9 mouse cellular contexts compared by ENCODE assay signal in the genomic region with DNA sequence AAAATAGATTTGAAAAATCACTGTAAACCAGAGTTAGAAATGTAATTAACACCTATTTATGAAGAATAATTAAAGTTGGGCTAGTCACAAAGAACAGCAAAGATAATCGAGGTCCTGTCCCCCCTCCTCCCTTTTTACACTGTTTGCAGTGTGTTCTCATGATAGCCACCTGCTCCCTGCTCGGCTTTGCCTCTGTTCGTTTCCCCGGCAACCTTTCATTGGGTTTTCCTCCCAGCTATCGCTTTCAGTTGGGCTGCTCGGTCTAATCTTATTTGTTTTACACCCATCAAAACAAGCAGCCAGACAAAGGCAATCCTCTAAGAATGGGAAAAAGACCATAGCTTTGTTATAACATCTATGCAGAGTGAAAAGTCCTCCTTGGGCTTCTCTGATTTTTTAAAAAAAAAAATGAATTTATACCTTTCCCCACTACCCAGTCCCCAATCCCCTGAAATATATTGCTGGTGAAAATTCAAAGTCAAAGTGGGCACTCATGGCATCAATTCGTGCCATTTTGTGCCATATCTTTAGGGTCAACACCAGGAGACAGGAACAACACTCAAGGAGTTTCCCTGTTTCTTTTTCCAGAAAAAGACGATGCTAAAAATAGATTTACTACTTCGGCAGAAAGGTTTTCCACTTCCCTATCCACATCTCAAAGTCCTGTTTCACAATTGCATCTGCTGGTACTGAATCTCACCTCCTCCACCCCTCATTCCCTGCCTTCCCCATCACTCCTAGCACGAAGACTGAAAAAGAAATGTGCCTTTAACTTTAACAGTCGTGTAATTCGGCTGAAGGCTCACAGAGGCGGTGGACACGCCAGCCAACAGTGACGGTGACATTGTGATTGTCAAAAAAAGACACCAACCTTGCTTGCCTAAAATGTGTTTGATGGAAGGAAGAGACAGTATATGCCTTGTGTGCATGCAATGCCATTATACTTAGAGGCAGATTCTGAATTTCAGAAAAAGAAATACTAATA.
DNase-seq lines count a peak whose midpoint lies in the region; ATAC-seq lines count a peak whose summit lies in the region.
"Had no signal": no experiment of that assay in that cellular context is flagged by ENCODE, and none has a peak within 500 bp of the region (broad histone marks: within the 10 kb centered on the region; RNA-seq: fewer than 3 reads in every experiment).

No protein-coding gene starts in this region.

- peak overlapping the region; percentile 42 for H3K4me2 ChIP-seq in neural tube, embryonic 11.5 days (ENCODE audit: low read depth)
- 0 out of 2 replicates have a peak overlapping the region, but pooled peaks have one; percentile 26 for H3K4me2 ChIP-seq in embryonic facial prominence, embryonic 12.5 days (replicated peaks)
- H3K4me2 ChIP-seq in neural tube, embryonic 15.5 days, result peak overlapping the region; percentile 54
- H3K4me2 ChIP-seq: liver, embryonic 13.5 days had no signal

- peak; percentile 38; the same call in 1 of the 2 replicates for ATAC-seq in neural tube, embryonic 11.5 days (ENCODE audit: insufficient read depth, low FRiP score, low TSS enrichment)
- ATAC-seq in embryonic facial prominence, embryonic 12.5 days (ENCODE audit: insufficient number of reproducible peaks, insufficient read depth, low FRiP score, low TSS enrichment), result no peak
- ATAC-seq in neural tube, embryonic 15.5 days (ENCODE audit: low FRiP score), result peak; percentile 20
- ATAC-seq in CD4-positive, CD25-positive, alpha-beta regulatory T cell, adult 4 months, result no peak
- no peak for ATAC-seq in monocyte, adult 5-6 weeks (replicated peaks; ENCODE audit: insufficient number of reproducible peaks, low FRiP score, low TSS enrichment, poor library complexity, severe bottlenecking)

- H3K9ac ChIP-seq in neural tube, embryonic 11.5 days (ENCODE audit: low read length), result peak overlapping the region; percentile 62
- H3K9ac ChIP-seq in embryonic facial prominence, embryonic 12.5 days, result 0 out of 2 replicates have a peak overlapping the region, but pooled peaks have one; percentile 4
- peak overlapping the region; percentile 70 for H3K9ac ChIP-seq in neural tube, embryonic 15.5 days (replicated peaks)
- H3K9ac ChIP-seq: liver, embryonic 13.5 days had no signal

- H3K4me1 ChIP-seq in neural tube, embryonic 11.5 days (ENCODE audit: control insufficient read depth, insufficient read depth, low read length), result no peaks in the 10 kb centered on the region; the same call in 1 of the 2 replicates
- H3K4me1 ChIP-seq in embryonic facial prominence, embryonic 12.5 days, result 0 out of 2 replicates have a peak, but pooled peaks cover 5% of the 10 kb centered on the region
- 0 out of 2 replicates have a peak, but pooled peaks cover 7% of the 10 kb centered on the region for H3K4me1 ChIP-seq in neural tube, embryonic 15.5 days
- H3K4me1 ChIP-seq: liver, embryonic 13.5 days had no signal

- H3K27me3 ChIP-seq in neural tube, embryonic 11.5 days (ENCODE audit: control insufficient read depth, insufficient read depth, low read length), result no peaks in the 10 kb centered on the region
- no peaks in the 10 kb centered on the region for H3K27me3 ChIP-seq in embryonic facial prominence, embryonic 12.5 days
- H3K27me3 ChIP-seq in neural tube, embryonic 15.5 days (replicated peaks), result no peaks in the 10 kb centered on the region
- H3K27me3 ChIP-seq: liver, embryonic 13.5 days had no signal

- peak overlapping the region; percentile 91 for H3K27ac ChIP-seq in neural tube, embryonic 11.5 days (ENCODE audit: low read depth, low read length)
- peak overlapping the region; percentile 51; the same call in 1 of the 2 replicates for H3K27ac ChIP-seq in embryonic facial prominence, embryonic 12.5 days
- H3K27ac ChIP-seq in neural tube, embryonic 15.5 days (replicated peaks), result peak overlapping the region; percentile 92
- H3K27ac ChIP-seq: liver, embryonic 13.5 days had no signal

- peak; percentile 67 for DNase-seq in neural tube, embryonic 11.5 days (ENCODE audit: low spot score)
- DNase-seq in neural tube, embryonic 10.5 days (ENCODE audit: extremely low spot score, low spot score), result no peak
- peak; percentile 19 for DNase-seq in layer of hippocampus, adult 9-11 months
- no peak for DNase-seq in gastrocnemius, postnatal 25 days
- DNase-seq: liver, embryonic 13.5 days had no signal

- no peaks in the 10 kb centered on the region for H3K9me3 ChIP-seq in neural tube, embryonic 11.5 days (ENCODE audit: control insufficient read depth, low read length)
- no peaks in the 10 kb centered on the region for H3K9me3 ChIP-seq in embryonic facial prominence, embryonic 12.5 days
- no peaks in the 10 kb centered on the region for H3K9me3 ChIP-seq in neural tube, embryonic 15.5 days (replicated peaks)
- H3K9me3 ChIP-seq: liver, embryonic 13.5 days had no signal

- no peaks in the 10 kb centered on the region for H3K36me3 ChIP-seq in neural tube, embryonic 11.5 days (ENCODE audit: control insufficient read depth, insufficient read depth, low read length)
- H3K36me3 ChIP-seq in embryonic facial prominence, embryonic 12.5 days, result no peaks in the 10 kb centered on the region
- no peaks in the 10 kb centered on the region for H3K36me3 ChIP-seq in neural tube, embryonic 15.5 days
- H3K36me3 ChIP-seq: liver, embryonic 13.5 days had no signal

- peak overlapping the region; percentile 36 for H3K4me3 ChIP-seq in neural tube, embryonic 11.5 days (ENCODE audit: low read depth, low read length)
- peak overlapping the region; percentile 21 for H3K4me3 ChIP-seq in embryonic facial prominence, embryonic 12.5 days
- peak overlapping the region; percentile 53 for H3K4me3 ChIP-seq in neural tube, embryonic 15.5 days (replicated peaks)
- H3K4me3 ChIP-seq: liver, embryonic 13.5 days had no signal

- WGBS in neural tube, embryonic 11.5 days, result 9% methylated on average over 15 of the region's 15 CpGs
- WGBS in embryonic facial prominence, embryonic 12.5 days, result 30% methylated on average over 15 of the region's 15 CpGs
- WGBS in neural tube, embryonic 15.5 days, result 2% methylated on average over 15 of the region's 15 CpGs

Comparison
In these comparisons a context has a peak if more than half of its experiments do, and no peak if none do; other contexts are left out.
1. DNase-seq: peak in neural tube, embryonic 11.5 days (single experiment) and layer of hippocampus, adult 9-11 months (single experiment); none in neural tube, embryonic 10.5 days (single experiment) and gastrocnemius, postnatal 25 days (single experiment).
2. ATAC-seq: peak in neural tube, embryonic 11.5 days (single experiment) and neural tube, embryonic 15.5 days (single experiment); none in embryonic facial prominence, embryonic 12.5 days (single experiment), CD4-positive, CD25-positive, alpha-beta regulatory T cell, adult 4 months (single experiment) and monocyte, adult 5-6 weeks (single experiment).
3. H3K9ac ChIP-seq: peak in every context shown above with its lines; median percentile 70 in neural tube, embryonic 15.5 days; 62 in neural tube, embryonic 11.5 days; 4 in embryonic facial prominence, embryonic 12.5 days.
4. Peak in every context shown above with its lines, with median percentiles within 50 percentile points of each other: H3K27ac ChIP-seq, H3K4me2 ChIP-seq and H3K4me3 ChIP-seq.